Mouse (Mus musculus): ENCODE data around the gene Selenoh. TPM values are rescaled to one million over a fixed set of nuclear protein-coding genes. Genes with fewer than 3 reads are reported as not detected.

Gene Selenoh
- polyA plus RNA-seq, 1 experiment, result 40.4 TPM

DNA sequence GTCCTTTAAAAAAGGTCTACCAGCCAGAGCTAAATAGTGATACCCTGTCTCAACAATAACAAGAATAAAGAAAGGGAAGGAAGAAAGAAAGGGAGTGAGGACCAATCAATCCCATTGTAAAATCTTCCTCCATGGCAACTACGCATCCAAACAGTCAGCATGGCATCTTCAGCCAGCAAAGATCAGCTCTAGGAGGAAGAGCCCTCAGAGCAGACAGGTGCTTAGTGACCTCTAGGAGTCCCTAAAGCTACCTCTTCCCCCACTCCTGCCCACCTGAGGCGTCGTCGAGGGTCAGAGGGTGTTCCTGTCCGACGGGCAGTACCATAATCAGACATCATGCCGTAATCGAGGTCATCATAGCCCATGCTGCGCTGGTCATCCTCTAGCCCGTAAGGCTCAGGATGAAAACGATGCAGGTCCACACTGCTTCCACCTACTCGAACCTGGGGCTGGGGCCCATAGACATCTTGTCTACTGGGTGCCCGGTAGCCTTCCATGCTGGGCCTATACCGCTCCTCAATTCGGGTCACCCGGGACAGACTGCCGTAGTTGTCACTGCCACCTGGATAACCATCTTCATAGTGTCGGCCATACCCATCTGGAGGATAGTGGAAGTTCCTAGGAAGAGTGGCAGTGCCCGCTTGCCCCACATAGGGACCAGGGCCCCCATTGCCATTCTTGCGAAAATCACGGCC is 50.8 kb downstream of the Selenoh start:
- Histone ChIP-seq H3K4me3 (replicated peaks; ENCODE audit: extremely low read depth, low read depth, low read length) (no peak overlapping the region), H3K4me1 (ENCODE audit: control insufficient read depth, insufficient read depth, low read length) (peaks cover 23% of the 10 kb centered on the region)
- DNase-seq, result no peak
- WGBS, result 91% methylated on average over 21 of the region's 21 CpGs
- no peak for TF ChIP-seq CTCF (IDR thresholded peaks at IDR 0.05; ENCODE audit: insufficient read depth, low read length)
- TF ChIP-seq POLR2A (IDR thresholded peaks at IDR 0.05; ENCODE audit: borderline replicate concordance, extremely low read depth, low read depth, low read length), result no peak

Other genes with a start within 250 kb of the Selenoh start
- gene Calcrl, start 245.4 kb downstream of the Selenoh start, polyA plus RNA-seq (2012; rRNA removed), result 128 and 192 TPM in 2 replicates
- 6.2 and 10.5 TPM in 2 replicates for gene Tfpi, start 194.0 kb downstream of the Selenoh start, polyA plus RNA-seq (2012; rRNA removed)
- 86.2 and 130 TPM in 2 replicates for gene Ctnnd1, start 20.0 kb downstream of the Selenoh start, polyA plus RNA-seq (2012; rRNA removed)
- gene Btbd18, start 11.7 kb downstream of the Selenoh start, polyA plus RNA-seq (2012; rRNA removed), result 0.05 TPM in 1 of 2 replicates, not detected in the other
- not detected in 2 replicates for gene Gm28635, start 7.3 kb upstream of the Selenoh start, polyA plus RNA-seq (2012; rRNA removed)
- 6.9 and 8.9 TPM in 2 replicates for gene Med19, start 7.6 kb upstream of the Selenoh start, polyA plus RNA-seq (2012; rRNA removed)
- 41.8 and 57.7 TPM in 2 replicates for gene Tmx2, start 8.4 kb upstream of the Selenoh start, polyA plus RNA-seq (2012; rRNA removed)
- gene Zdhhc5, start 44.4 kb upstream of the Selenoh start, polyA plus RNA-seq (2012; rRNA removed), result 34.6 and 41.4 TPM in 2 replicates
- 6.0 and 10.3 TPM in 2 replicates for gene Clp1, start 56.6 kb upstream of the Selenoh start, polyA plus RNA-seq (2012; rRNA removed)
- 1.6 and 2.0 TPM in 2 replicates for gene Ypel4, start 63.3 kb upstream of the Selenoh start, polyA plus RNA-seq (2012; rRNA removed)
- gene Gm19426, start 72.9 kb upstream of the Selenoh start, polyA plus RNA-seq (2012; rRNA removed), result 1.8 and 4.1 TPM in 2 replicates
- 822 and 853 TPM in 2 replicates for gene Serping1, start 104.7 kb upstream of the Selenoh start, polyA plus RNA-seq (2012; rRNA removed)
- gene Ube2l6, start 128.1 kb upstream of the Selenoh start, polyA plus RNA-seq (2012; rRNA removed), result 45.0 and 47.0 TPM in 2 replicates
- gene Smtnl1, start 151.9 kb upstream of the Selenoh start, polyA plus RNA-seq (2012; rRNA removed), result 3.5 TPM in 1 of 2 replicates, not detected in the other
- gene Timm10, start 156.2 kb upstream of the Selenoh start, polyA plus RNA-seq (2012; rRNA removed), result 20.2 and 25.1 TPM in 2 replicates
- 3.9 and 7.5 TPM in 2 replicates for gene Slc43a1, start 168.1 kb upstream of the Selenoh start, polyA plus RNA-seq (2012; rRNA removed)
- 2.7 and 9.7 TPM in 2 replicates for gene Rtn4rl2, start 215.9 kb upstream of the Selenoh start, polyA plus RNA-seq (2012; rRNA removed)